Mouse (Mus musculus): ENCODE measurements at regions not wholly inside any gene's neighbourhood (a gene's known extent, or its start where the extent isn't known, plus 50 kb on each side); places are given as distances from the start of the nearest gene placed in this dataset.

DNA sequence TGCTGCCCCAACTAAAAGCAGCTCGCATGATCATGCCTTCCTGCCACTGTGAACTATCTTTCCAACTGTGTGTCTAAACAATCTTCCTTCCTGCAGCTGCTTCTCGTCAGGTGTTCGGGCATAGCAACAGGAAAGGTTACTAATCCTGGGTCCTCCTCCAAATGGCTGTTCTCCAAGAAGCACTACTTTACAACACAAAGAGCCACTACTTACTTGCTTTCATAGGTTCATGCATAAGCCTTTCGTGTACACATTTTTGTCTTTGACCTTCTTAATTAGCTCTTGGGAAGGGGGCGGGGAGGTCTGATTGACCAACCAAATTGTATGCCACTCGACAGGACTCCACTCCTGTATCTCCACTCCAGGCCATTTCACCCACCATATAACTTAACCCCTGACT is 61.4 kb upstream of the Rad23b start:
- H3K4me3 ChIP-seq (ENCODE audit: low read depth, low read length): no peak overlapping the region
- H3K36me3 ChIP-seq (replicated peaks; ENCODE audit: control insufficient read depth, insufficient read depth, low read depth, low read length): no peaks in the 10 kb centered on the region
- 72% methylated on average over 6 of the region's 6 CpGs for WGBS
- no peak overlapping the region for H3K4me2 ChIP-seq (ENCODE audit: low read depth, low read length)
- ATAC-seq (replicated peaks; ENCODE audit: insufficient number of reproducible peaks, low FRiP score, low TSS enrichment, low read depth) (no peak), DNase-seq (ENCODE audit: low spot score) (no peak)
- H3K9me3 ChIP-seq (replicated peaks; ENCODE audit: control insufficient read depth, low read length): no peaks in the 10 kb centered on the region
- H3K27me3 ChIP-seq (ENCODE audit: control insufficient read depth, insufficient read depth, low read length): no peaks in the 10 kb centered on the region
- H3K9ac ChIP-seq (replicated peaks; ENCODE audit: low read length): no peak overlapping the region
- H3K4me1 ChIP-seq (ENCODE audit: control insufficient read depth, insufficient read depth, low read length): no peaks in the 10 kb centered on the region
- H3K27ac ChIP-seq (replicated peaks; ENCODE audit: low read depth, low read length): no peak overlapping the region

DNA sequence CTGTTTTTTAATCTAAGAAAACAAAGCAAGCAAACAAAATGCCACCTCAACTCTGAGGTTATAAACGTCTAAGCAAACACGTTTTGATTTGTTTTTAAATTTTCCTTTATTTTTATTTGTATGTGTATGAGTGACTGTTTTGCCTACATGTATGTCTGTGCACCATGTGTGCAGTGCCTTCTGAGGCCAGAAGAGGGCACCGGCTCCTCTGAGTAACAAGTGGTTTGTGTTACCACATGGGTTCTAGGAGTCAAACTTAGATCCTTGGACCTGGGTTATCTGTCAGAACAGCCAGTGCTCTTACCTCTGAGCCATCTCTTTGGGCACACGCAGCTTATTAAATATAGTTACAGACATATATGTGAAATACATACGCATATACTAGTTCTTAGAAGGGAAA is 57.6 kb upstream of the Rad23b start:
- ATAC-seq (replicated peaks; ENCODE audit: insufficient number of reproducible peaks, low FRiP score, low TSS enrichment, low read depth) (no peak), DNase-seq (ENCODE audit: low spot score) (peak; percentile 33)
- Histone ChIP-seq H3K27me3 (ENCODE audit: control insufficient read depth, insufficient read depth, low read length) (no peaks in the 10 kb centered on the region), H3K36me3 (replicated peaks; ENCODE audit: control insufficient read depth, insufficient read depth, low read depth, low read length) (no peaks in the 10 kb centered on the region), H3K4me3 (ENCODE audit: low read depth, low read length) (no peak overlapping the region), H3K9me3 (replicated peaks; ENCODE audit: control insufficient read depth, low read length) (no peaks in the 10 kb centered on the region), H3K9ac (replicated peaks; ENCODE audit: low read length) (no peak overlapping the region), H3K27ac (replicated peaks; ENCODE audit: low read depth, low read length) (no peak overlapping the region), H3K4me1 (ENCODE audit: control insufficient read depth, insufficient read depth, low read length) (peaks cover 2% of the 10 kb centered on the region; the same call in 1 of the 2 replicates), H3K4me2 (ENCODE audit: low read depth, low read length) (no peak overlapping the region)
- WGBS: 86% methylated on average over 5 of the region's 5 CpGs

DNA sequence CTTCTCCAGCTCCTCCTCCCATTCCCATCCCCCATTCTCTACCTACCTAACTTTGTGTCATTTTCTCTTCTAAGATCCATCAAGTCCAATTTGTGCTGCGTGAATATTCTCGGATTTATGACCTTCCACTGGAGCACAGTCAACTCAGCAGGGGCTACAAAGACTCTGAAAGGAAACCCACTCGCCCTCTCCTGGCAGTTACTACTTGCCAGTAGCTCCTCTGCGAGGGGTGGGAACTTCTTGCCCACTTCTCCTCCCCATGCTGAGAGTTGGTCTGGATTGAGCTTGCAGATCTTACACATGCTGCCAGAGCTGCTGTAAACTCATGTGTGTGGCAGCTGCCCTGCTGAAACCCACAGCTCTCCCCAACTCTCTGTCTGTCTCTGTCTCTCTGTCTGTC is 57.1 kb upstream of the Rad23b start:
- no peak overlapping the region for H3K9ac ChIP-seq (replicated peaks; ENCODE audit: low read length)
- WGBS: 44% methylated on average over 4 of the region's 4 CpGs
- H3K4me3 ChIP-seq (ENCODE audit: low read depth, low read length): no peak overlapping the region
- peaks cover 2% of the 10 kb centered on the region; the same call in 1 of the 2 replicates for H3K4me1 ChIP-seq (ENCODE audit: control insufficient read depth, insufficient read depth, low read length)
- no peak overlapping the region for H3K4me2 ChIP-seq (ENCODE audit: low read depth, low read length)
- DNase-seq (ENCODE audit: low spot score) (no peak), ATAC-seq (replicated peaks; ENCODE audit: insufficient number of reproducible peaks, low FRiP score, low TSS enrichment, low read depth) (no peak)
- H3K27ac ChIP-seq (replicated peaks; ENCODE audit: low read depth, low read length): no peak overlapping the region
- no peaks in the 10 kb centered on the region for H3K27me3 ChIP-seq (ENCODE audit: control insufficient read depth, insufficient read depth, low read length)
- no peaks in the 10 kb centered on the region for H3K36me3 ChIP-seq (replicated peaks; ENCODE audit: control insufficient read depth, insufficient read depth, low read depth, low read length)
- no peaks in the 10 kb centered on the region for H3K9me3 ChIP-seq (replicated peaks; ENCODE audit: control insufficient read depth, low read length)

DNA sequence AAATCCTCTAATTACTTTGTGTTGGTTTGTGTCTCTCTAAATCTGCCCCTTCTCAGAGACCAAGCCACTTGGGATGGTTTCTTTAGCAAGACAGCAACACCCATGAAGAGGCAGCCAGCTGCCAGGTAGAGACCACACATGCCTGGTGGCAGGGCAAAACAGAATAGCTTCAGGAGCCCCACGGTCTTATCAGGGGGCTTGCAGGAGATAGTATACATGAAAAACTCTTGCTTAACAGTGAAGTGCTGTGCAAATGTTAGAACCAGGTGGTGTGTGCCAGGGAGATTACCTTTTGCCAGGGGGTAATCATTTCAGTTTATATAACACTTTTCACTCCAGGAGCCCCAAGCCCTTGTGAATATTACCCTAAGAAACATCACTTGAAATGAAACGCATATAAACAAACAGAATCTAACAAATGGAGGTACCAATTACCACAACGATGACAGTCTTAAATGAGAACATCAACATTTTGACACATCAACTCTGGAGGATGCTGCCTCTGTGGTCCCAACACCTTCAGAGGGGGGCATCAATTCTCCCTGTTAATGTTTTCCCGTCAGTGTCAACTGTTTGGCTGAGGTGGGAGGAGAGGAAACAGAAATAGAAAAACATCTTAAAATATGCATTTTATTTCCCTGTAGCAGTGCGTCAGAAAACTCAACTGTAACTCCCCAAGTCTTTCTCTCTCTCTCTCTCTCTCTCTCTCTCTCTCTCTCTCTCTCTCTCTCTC is 56.3 kb upstream of the Rad23b start:
- Histone ChIP-seq H3K4me3 (ENCODE audit: low read depth, low read length) (no peak overlapping the region), H3K9ac (replicated peaks; ENCODE audit: low read length) (no peak overlapping the region), H3K27ac (replicated peaks; ENCODE audit: low read depth, low read length) (no peak overlapping the region)

DNA sequence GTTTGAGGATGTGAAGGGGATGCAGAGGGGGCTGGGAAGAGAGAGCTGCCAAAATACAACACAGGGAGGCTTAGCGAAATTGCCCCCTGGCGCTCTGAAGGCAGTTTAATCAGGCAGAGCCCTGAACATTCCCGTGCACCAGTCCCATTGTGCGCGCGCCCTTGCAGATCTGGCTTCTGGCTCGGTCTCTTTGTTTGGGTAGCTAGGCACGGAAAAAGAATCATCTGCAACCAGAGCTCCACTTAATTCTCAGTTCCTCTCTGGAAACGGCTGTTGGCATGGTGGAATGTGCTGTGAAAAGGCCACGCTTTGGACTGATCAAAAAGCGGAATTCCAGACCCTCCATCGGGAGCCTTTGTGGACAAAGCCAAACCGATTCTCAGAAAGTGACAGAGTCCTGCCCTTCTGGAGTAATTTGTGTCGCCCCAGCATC is 55.6 kb upstream of the Rad23b start:
- Histone ChIP-seq H3K4me2 (ENCODE audit: low read depth, low read length) (peak overlapping the region; percentile 60), H3K4me1 (ENCODE audit: control insufficient read depth, insufficient read depth, low read length) (peaks cover 2% of the 10 kb centered on the region; the same call in 1 of the 2 replicates), H3K9me3 (replicated peaks; ENCODE audit: control insufficient read depth, low read length) (no peaks in the 10 kb centered on the region), H3K27me3 (ENCODE audit: control insufficient read depth, insufficient read depth, low read length) (no peaks in the 10 kb centered on the region), H3K9ac (replicated peaks; ENCODE audit: low read length) (peak overlapping the region; percentile 58), H3K4me3 (ENCODE audit: low read depth, low read length) (peak overlapping the region; percentile 30), H3K27ac (replicated peaks; ENCODE audit: low read depth, low read length) (peak overlapping the region; percentile 62; the same call in 1 of the 2 replicates), H3K36me3 (replicated peaks; ENCODE audit: control insufficient read depth, insufficient read depth, low read depth, low read length) (no peaks in the 10 kb centered on the region)
- peak; percentile 86 for DNase-seq (ENCODE audit: low spot score)
- under 1% methylated on average over 14 of the region's 14 CpGs for WGBS
- peak; percentile 81 for ATAC-seq (replicated peaks; ENCODE audit: insufficient number of reproducible peaks, low FRiP score, low TSS enrichment, low read depth)

More for the DNA sequence above, 56.3 kb upstream of the Rad23b start:
- WGBS: 26% methylated on average over 5 of the region's 5 CpGs
- no peak for ATAC-seq (replicated peaks; ENCODE audit: insufficient number of reproducible peaks, low FRiP score, low TSS enrichment, low read depth)
- Histone ChIP-seq H3K4me1 (ENCODE audit: control insufficient read depth, insufficient read depth, low read length) (peaks cover 2% of the 10 kb centered on the region; the same call in 1 of the 2 replicates), H3K36me3 (replicated peaks; ENCODE audit: control insufficient read depth, insufficient read depth, low read depth, low read length) (no peaks in the 10 kb centered on the region), H3K27me3 (ENCODE audit: control insufficient read depth, insufficient read depth, low read length) (no peaks in the 10 kb centered on the region), H3K4me2 (ENCODE audit: low read depth, low read length) (peak overlapping the region; percentile 60; the same call in 1 of the 2 replicates), H3K9me3 (replicated peaks; ENCODE audit: control insufficient read depth, low read length) (no peaks in the 10 kb centered on the region)
- no peak for DNase-seq (ENCODE audit: low spot score)

DNA sequence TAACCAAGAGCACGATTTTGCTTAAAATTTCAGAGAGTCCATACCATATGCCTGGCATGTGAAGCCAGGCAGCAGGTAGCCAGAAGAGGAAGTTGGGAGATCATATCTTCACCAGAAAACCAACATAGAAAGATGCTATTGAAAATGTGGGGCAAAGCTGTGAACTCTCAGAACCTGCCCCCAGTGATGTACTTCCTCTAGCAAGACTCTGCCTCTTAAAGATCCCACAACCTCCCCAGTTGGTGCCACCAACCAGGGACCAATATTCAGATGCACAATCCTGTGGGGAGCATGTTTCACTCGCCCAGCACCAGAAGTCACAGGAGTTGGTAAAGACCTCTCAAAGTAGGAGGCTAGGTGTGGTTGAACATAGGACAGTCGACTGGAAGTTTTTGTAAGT is 52.0 kb upstream of the Rad23b start:
- Histone ChIP-seq H3K36me3 (replicated peaks; ENCODE audit: control insufficient read depth, insufficient read depth, low read depth, low read length) (no peaks in the 10 kb centered on the region), H3K9me3 (replicated peaks; ENCODE audit: control insufficient read depth, low read length) (no peaks in the 10 kb centered on the region), H3K4me3 (ENCODE audit: low read depth, low read length) (no peak overlapping the region), H3K4me1 (ENCODE audit: control insufficient read depth, insufficient read depth, low read length) (peaks cover 2% of the 10 kb centered on the region; the same call in 1 of the 2 replicates), H3K4me2 (ENCODE audit: low read depth, low read length) (no peak overlapping the region), H3K9ac (replicated peaks; ENCODE audit: low read length) (no peak overlapping the region), H3K27me3 (ENCODE audit: control insufficient read depth, insufficient read depth, low read length) (no peaks in the 10 kb centered on the region), H3K27ac (replicated peaks; ENCODE audit: low read depth, low read length) (no peak overlapping the region)
- no peak for ATAC-seq (replicated peaks; ENCODE audit: insufficient number of reproducible peaks, low FRiP score, low TSS enrichment, low read depth)
- 83% methylated on average over 3 of the region's 3 CpGs for WGBS
- no peak for DNase-seq (ENCODE audit: low spot score)
